Comparison of ENCODE assay signal across 11 mouse cellular contexts in genomic region chr16:90405599-90405998, GRCm38 (mm10). TPM values are rescaled to one million over a fixed set of nuclear protein-coding genes. Genes with fewer than 3 reads are reported as not detected.
DNase-seq lines count a peak whose midpoint lies in the region; ATAC-seq and TF ChIP-seq lines count a peak whose summit lies in the region.
"Had no signal": no experiment of that assay in that cellular context is flagged by ENCODE, and none has a peak within 500 bp of the region (broad histone marks: within the 10 kb centered on the region; RNA-seq: fewer than 3 reads in every experiment).

No protein-coding gene starts in this region.

- no peaks in the 10 kb centered on the region for H3K9me3 ChIP-seq in heart, embryonic 16.5 days (replicated peaks; ENCODE audit: control insufficient read depth, low read length)
- no peaks in the 10 kb centered on the region for H3K9me3 ChIP-seq in lung, postnatal 0 days (ENCODE audit: low read length)
- no peaks in the 10 kb centered on the region for H3K9me3 ChIP-seq in forebrain, embryonic 14.5 days (replicated peaks; ENCODE audit: control insufficient read depth, low read length)
- H3K9me3 ChIP-seq in neural tube, embryonic 15.5 days (replicated peaks), result no peaks in the 10 kb centered on the region

- H3K36me3 ChIP-seq in heart, embryonic 16.5 days (ENCODE audit: control insufficient read depth, insufficient read depth), result no peaks in the 10 kb centered on the region
- H3K36me3 ChIP-seq in lung, postnatal 0 days (ENCODE audit: insufficient read depth, low read length), result no peaks in the 10 kb centered on the region
- H3K36me3 ChIP-seq in forebrain, embryonic 14.5 days (ENCODE audit: control insufficient read depth, insufficient read depth, low read length), result no peaks in the 10 kb centered on the region
- H3K36me3 ChIP-seq in neural tube, embryonic 15.5 days, result no peaks in the 10 kb centered on the region
- H3K36me3 ChIP-seq in thymus, adult 2 months (ENCODE audit: control insufficient read depth, insufficient read depth, low read length), result no peaks in the 10 kb centered on the region

- peak overlapping the region; percentile 34; the same call in 1 of the 2 replicates for H3K9ac ChIP-seq in heart, embryonic 16.5 days (ENCODE audit: low read length)
- H3K9ac ChIP-seq in lung, postnatal 0 days (replicated peaks; ENCODE audit: low read depth), result no peak overlapping the region
- no peak overlapping the region for H3K9ac ChIP-seq in forebrain, embryonic 14.5 days (ENCODE audit: low read length)
- no peak overlapping the region for H3K9ac ChIP-seq in neural tube, embryonic 15.5 days (replicated peaks)

- H3K27ac ChIP-seq in heart, embryonic 16.5 days (ENCODE audit: low read length), result peak overlapping the region; percentile 90
- H3K27ac ChIP-seq in lung, postnatal 0 days (ENCODE audit: low read length), result no peak overlapping the region
- peak overlapping the region; percentile 55; the same call in 1 of the 2 replicates for H3K27ac ChIP-seq in forebrain, embryonic 14.5 days (ENCODE audit: low read depth, low read length)
- no peak overlapping the region for H3K27ac ChIP-seq in neural tube, embryonic 15.5 days (replicated peaks)
- no peak overlapping the region for H3K27ac ChIP-seq in thymus, adult 2 months (ENCODE audit: control insufficient read depth, insufficient read depth, low read length)
- H3K27ac ChIP-seq: hindbrain, postnatal 0 days had no signal

- H3K4me3 ChIP-seq in heart, embryonic 16.5 days (ENCODE audit: low read length), result no peak overlapping the region
- no peak overlapping the region for H3K4me3 ChIP-seq in lung, postnatal 0 days (ENCODE audit: low read depth, low read length)
- no peak overlapping the region for H3K4me3 ChIP-seq in forebrain, embryonic 14.5 days (ENCODE audit: low read depth, low read length)
- H3K4me3 ChIP-seq in neural tube, embryonic 15.5 days (replicated peaks), result no peak overlapping the region
- H3K4me3 ChIP-seq in thymus, adult 2 months (ENCODE audit: control insufficient read depth, insufficient read depth, low read length), result no peak overlapping the region

- no peaks in the 10 kb centered on the region for H3K27me3 ChIP-seq in heart, embryonic 16.5 days (ENCODE audit: control insufficient read depth, insufficient read depth, low read length)
- H3K27me3 ChIP-seq in lung, postnatal 0 days (replicated peaks; ENCODE audit: insufficient read depth, low read length), result no peaks in the 10 kb centered on the region
- H3K27me3 ChIP-seq in forebrain, embryonic 14.5 days (replicated peaks; ENCODE audit: control insufficient read depth, insufficient read depth, low read length), result no peaks in the 10 kb centered on the region
- H3K27me3 ChIP-seq in neural tube, embryonic 15.5 days (replicated peaks), result no peaks in the 10 kb centered on the region
- no peaks in the 10 kb centered on the region for H3K27me3 ChIP-seq in thymus, adult 2 months (ENCODE audit: control insufficient read depth, insufficient read depth, low read length)

- TF ChIP-seq EP300 in lung, postnatal 0 days (IDR thresholded peaks at IDR 0.05), result no peak

- H3K4me1 ChIP-seq in heart, embryonic 16.5 days (ENCODE audit: control insufficient read depth, insufficient read depth, low read length), result peaks cover 52% of the 10 kb centered on the region
- peaks cover 6% of the 10 kb centered on the region; the same call in 1 of the 2 replicates for H3K4me1 ChIP-seq in lung, postnatal 0 days (ENCODE audit: insufficient read depth, low read depth, low read length)
- peaks cover 27% of the 10 kb centered on the region for H3K4me1 ChIP-seq in forebrain, embryonic 14.5 days (ENCODE audit: control insufficient read depth, insufficient read depth, low read length)
- peaks cover 49% of the 10 kb centered on the region for H3K4me1 ChIP-seq in neural tube, embryonic 15.5 days
- no peaks in the 10 kb centered on the region for H3K4me1 ChIP-seq in thymus, adult 2 months (replicated peaks; ENCODE audit: control insufficient read depth, insufficient read depth, low read length)

- H3K4me2 ChIP-seq in heart, embryonic 16.5 days (ENCODE audit: low read depth, low read length), result peak overlapping the region; percentile 18; the same call in 1 of the 2 replicates
- H3K4me2 ChIP-seq in lung, postnatal 0 days (replicated peaks; ENCODE audit: low read depth, low read length), result no peak overlapping the region
- no peak overlapping the region for H3K4me2 ChIP-seq in forebrain, embryonic 14.5 days (ENCODE audit: low read length)
- no peak overlapping the region for H3K4me2 ChIP-seq in neural tube, embryonic 15.5 days

- intact Hi-C loops in heart, postnatal 25 days (cut with DNase I), result no loop called here

- TF ChIP-seq POLR2A in thymus, adult 2 months (IDR thresholded peaks at IDR 0.05; ENCODE audit: control insufficient read depth, extremely low read depth, insufficient read depth, low read length, poor library complexity), result no peak

- no peak for TF ChIP-seq CTCF in lung, postnatal 0 days (IDR thresholded peaks at IDR 0.05)
- TF ChIP-seq CTCF in thymus, adult 2 months (IDR thresholded peaks at IDR 0.05; ENCODE audit: borderline replicate concordance, control insufficient read depth, extremely low read depth, insufficient read depth, low read length, poor library complexity), result no peak

- whole genome bisulfite sequencing in heart, embryonic 16.5 days, result 17% methylated on average over 6 of the region's 6 CpGs
- WGBS in lung, postnatal 0 days, result 33% methylated on average over 6 of the region's 6 CpGs
- 54% methylated on average over 6 of the region's 6 CpGs for WGBS in forebrain, embryonic 14.5 days
- 61% methylated on average over 6 of the region's 6 CpGs for WGBS in neural tube, embryonic 15.5 days
- WGBS in thymus, adult 2 months, result 86% methylated on average over 6 of the region's 6 CpGs

- DNase-seq in heart, postnatal 25 days (ENCODE audit: low spot score), result no peak
- DNase-seq in lung, postnatal 0 days (ENCODE audit: low spot score), result no peak
- no peak for DNase-seq in lung, postnatal 36 days
- no peak for DNase-seq in forebrain, embryonic 14.5 days (ENCODE audit: low spot score)
- DNase-seq in thymus, adult 2 months, result no peak
- no peak for DNase-seq in adrenal gland, postnatal 36 days
- DNase-seq: adrenal gland, postnatal 14 days; liver had no signal

- ATAC-seq in heart, embryonic 16.5 days (replicated peaks; ENCODE audit: extremely low read depth, insufficient read depth, low FRiP score), result peak; percentile 87
- peak; percentile 59 for ATAC-seq in lung, postnatal 0 days
- peak; percentile 33; the same call in 1 of the 2 replicates for ATAC-seq in forebrain, embryonic 14.5 days
- no peak for ATAC-seq in neural tube, embryonic 15.5 days (ENCODE audit: low FRiP score)
- ATAC-seq: hindbrain, postnatal 0 days had no signal

RNA-seq across cellular contexts. Expression of gene Hunk, which starts 19.8 kb away (rescaled TPM):
- polyA plus RNA-seq in heart, embryonic 16.5 days (2015; fragmentation: Nextera tagmentation; extraction: Ambion mirVana), result 7.2 and 8.3 TPM in 2 replicates
- 1 to 10 TPM in 1 of 2 experiments, under 1 TPM in 1; 0.50 to 1.1 TPM for total RNA-seq in heart, postnatal 25 days (2021)
- polyA plus RNA-seq in lung, postnatal 0 days (2015; fragmentation: Nextera tagmentation; extraction: Ambion mirVana), result 6.4 and 7.4 TPM in 2 replicates
- polyA plus RNA-seq in forebrain, embryonic 14.5 days (2014; fragmentation: Nextera tagmentation; extraction: Ambion mirVana), result 10.6 and 10.7 TPM in 2 replicates
- polyA plus RNA-seq in neural tube, embryonic 15.5 days (2015; fragmentation: Nextera tagmentation; extraction: Ambion mirVana), result 5.1 and 6.1 TPM in 2 replicates
- polyA plus RNA-seq in thymus, adult 2 months (2012; rRNA removed), result 2.7 and 2.9 TPM in 2 replicates
- 10 to 100 TPM in 1 of 2 experiments, 1 to 10 TPM in 1; 4.3 to 10.5 TPM for total RNA-seq in adrenal gland, postnatal 36 days (2021)

Comparison
In these comparisons a context has a peak if more than half of its experiments do, and no peak if none do; other contexts are left out.
1. H3K27ac ChIP-seq: peak in heart, embryonic 16.5 days (single experiment) and forebrain, embryonic 14.5 days (single experiment); none in lung, postnatal 0 days (single experiment), neural tube, embryonic 15.5 days (single experiment) and thymus, adult 2 months (single experiment).